Mouse (Mus musculus) midbrain, embryonic 12.5 days (tissue): ENCODE results near the gene Tap1. TPM values are rescaled to one million over a fixed set of nuclear protein-coding genes. Genes with fewer than 3 reads are reported as not detected.

ENCODE experiments used
- ATAC-seq: fragments of 200-750 bp; cut with Nextera tagmentation; 2 replicates; pipeline ENCODE4 v1.8.0; 2017; ENCODE audit warnings: low read depth, moderate TSS enrichment, moderate library complexity; ENCODE audit not compliant: low FRiP score
- H3K27ac ChIP-seq: fragments of 300-500 bp; sonication (generic); replicated peaks from 2 replicates; pipeline ENCODE4 v1.5.1; 2016; ENCODE audit warnings: mild to moderate bottlenecking
- H3K27me3 ChIP-seq: fragments of 300-500 bp; sonication (generic); 2 replicates; pipeline ENCODE4 v1.6.1; 2016; ENCODE audit warnings: mild to moderate bottlenecking
- H3K36me3 ChIP-seq: fragments of 300-500 bp; sonication (generic); 2 replicates; pipeline ENCODE4 v1.6.1; 2016
- H3K4me1 ChIP-seq: fragments of 300-500 bp; sonication (generic); 2 replicates; pipeline ENCODE4 v1.6.1; 2016
- H3K4me2 ChIP-seq: fragments of 300-500 bp; sonication (generic); replicated peaks from 2 replicates; pipeline ENCODE4 v1.6.1; 2016; ENCODE audit warnings: mild to moderate bottlenecking, moderate library complexity
- H3K4me3 ChIP-seq: fragments of 300-500 bp; sonication (generic); 2 replicates; pipeline ENCODE4 v1.5.1; 2016; ENCODE audit warnings: mild to moderate bottlenecking
- H3K9ac ChIP-seq: fragments of 300-500 bp; sonication (generic); replicated peaks from 2 replicates; pipeline ENCODE4 v1.6.1; 2016; ENCODE audit warnings: mild to moderate bottlenecking, moderate library complexity
- H3K9me3 ChIP-seq: fragments of 300-500 bp; sonication (generic); 2 replicates; pipeline ENCODE4 v1.6.1; 2016; ENCODE audit warnings: mild to moderate bottlenecking
- WGBS: fragments of 180-500 bp; shearing (Covaris S2); methylation state at CpG from one replicate; pipeline ENCODE4 v1.1.7; 2016; 5-methylcytosine and 5-hydroxymethylcytosine counted together
- polyA plus RNA-seq: library from polyadenylated mRNA; unstranded; fragments of >200 nt; fragmentation: Nextera tagmentation; extraction: Ambion mirVana; gene quantifications from 2 replicates; pipeline ENCODE4 v1.2.1, GENCODE M21; 2016

Tap1 gene
- polyA plus RNA-seq, 1 experiment from 2014 or later = 1.8 TPM

DNA sequence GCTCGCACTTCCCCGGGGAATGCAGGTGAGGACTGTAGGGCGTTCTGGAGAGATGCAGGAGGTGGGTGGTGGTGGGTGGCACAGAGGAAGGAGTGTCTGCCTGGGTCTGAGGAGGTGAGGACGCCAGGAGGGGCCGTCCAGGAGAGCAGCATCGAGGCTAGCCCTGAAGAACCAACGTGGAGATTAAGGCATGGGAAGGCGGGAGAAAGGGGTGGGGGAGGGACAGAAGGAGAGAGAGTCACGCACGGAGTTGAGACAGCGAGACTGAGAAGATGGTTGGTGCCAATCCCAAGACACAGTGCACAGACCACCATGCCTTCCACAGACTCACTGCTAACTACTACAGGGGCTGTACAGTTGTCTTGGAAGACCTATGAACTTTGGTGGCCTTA, 11.2 kb downstream of the Tap1 start:
- Histone ChIP-seq H3K36me3 (no peaks in the 10 kb centered on the region), H3K9me3 (no peaks in the 10 kb centered on the region), H3K27me3 (peaks cover 92% of the 10 kb centered on the region), H3K4me3 (peak overlapping the region; percentile 36), H3K9ac (no peak overlapping the region), H3K4me2 (peak overlapping the region; percentile 58), H3K4me1 (peaks cover 15% of the 10 kb centered on the region), H3K27ac (no peak overlapping the region)
- no peak for ATAC-seq
- 9% methylated on average over 11 of the region's 11 CpGs for WGBS

DNA sequence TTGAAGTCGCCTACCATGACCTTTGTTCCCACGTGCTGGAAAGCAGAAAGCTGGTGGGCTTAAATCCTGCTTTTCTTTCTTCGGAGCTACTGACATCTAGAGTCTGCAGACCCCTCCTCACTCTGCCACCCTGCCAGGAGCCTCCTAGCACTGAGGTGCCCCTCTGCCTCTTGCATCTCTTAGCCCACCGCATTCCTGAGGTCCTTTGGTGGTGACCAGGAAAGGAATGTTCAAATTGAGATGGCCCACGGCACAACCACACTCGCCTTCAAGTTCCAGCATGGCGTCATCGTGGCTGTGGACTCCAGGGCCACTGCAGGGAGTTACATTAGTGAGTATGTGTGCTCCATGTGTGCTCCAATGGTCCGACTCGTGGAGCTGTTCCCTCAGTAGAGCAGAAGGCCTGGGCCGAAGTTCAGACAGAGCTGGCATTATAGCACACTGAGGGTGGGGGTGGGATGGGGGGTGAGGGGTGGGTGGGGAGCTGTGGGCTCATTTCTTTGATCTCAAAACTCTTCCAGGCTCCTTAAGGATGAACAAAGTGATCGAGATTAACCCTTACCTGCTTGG, 11.8 kb downstream of the Tap1 start:
- Histone ChIP-seq H3K9me3 (no peaks in the 10 kb centered on the region), H3K4me1 (peaks cover 15% of the 10 kb centered on the region), H3K27ac (no peak overlapping the region), H3K36me3 (no peaks in the 10 kb centered on the region), H3K27me3 (peaks cover 92% of the 10 kb centered on the region), H3K4me2 (no peak overlapping the region), H3K4me3 (no peak overlapping the region), H3K9ac (no peak overlapping the region)
- WGBS = 65% methylated on average over 12 of the region's 12 CpGs
- ATAC-seq = no peak

DNA sequence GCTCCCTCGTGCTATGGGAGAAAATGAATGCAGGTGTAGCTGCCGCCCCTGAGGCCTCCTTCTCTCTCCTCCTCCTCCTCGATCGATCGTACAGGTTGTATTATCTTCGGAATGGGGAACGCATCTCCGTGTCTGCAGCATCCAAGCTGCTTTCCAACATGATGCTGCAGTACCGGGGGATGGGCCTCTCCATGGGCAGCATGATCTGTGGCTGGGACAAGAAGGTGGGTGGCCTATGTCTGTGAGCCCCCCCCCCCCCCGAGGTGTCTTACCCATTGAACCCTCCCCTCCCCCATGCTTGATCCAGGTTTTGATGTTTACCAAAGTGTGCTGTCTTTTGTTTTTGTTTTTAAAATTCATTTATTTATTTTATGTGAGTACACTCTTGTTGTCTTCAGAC, 12.7 kb downstream of the Tap1 start:
- Histone ChIP-seq H3K4me1 (peaks cover 19% of the 10 kb centered on the region), H3K36me3 (no peaks in the 10 kb centered on the region), H3K4me2 (no peak overlapping the region), H3K9ac (no peak overlapping the region), H3K27me3 (peaks cover 90% of the 10 kb centered on the region), H3K9me3 (no peaks in the 10 kb centered on the region), H3K27ac (no peak overlapping the region), H3K4me3 (no peak overlapping the region)
- no peak for ATAC-seq
- 81% methylated on average over 10 of the region's 10 CpGs for WGBS

DNA sequence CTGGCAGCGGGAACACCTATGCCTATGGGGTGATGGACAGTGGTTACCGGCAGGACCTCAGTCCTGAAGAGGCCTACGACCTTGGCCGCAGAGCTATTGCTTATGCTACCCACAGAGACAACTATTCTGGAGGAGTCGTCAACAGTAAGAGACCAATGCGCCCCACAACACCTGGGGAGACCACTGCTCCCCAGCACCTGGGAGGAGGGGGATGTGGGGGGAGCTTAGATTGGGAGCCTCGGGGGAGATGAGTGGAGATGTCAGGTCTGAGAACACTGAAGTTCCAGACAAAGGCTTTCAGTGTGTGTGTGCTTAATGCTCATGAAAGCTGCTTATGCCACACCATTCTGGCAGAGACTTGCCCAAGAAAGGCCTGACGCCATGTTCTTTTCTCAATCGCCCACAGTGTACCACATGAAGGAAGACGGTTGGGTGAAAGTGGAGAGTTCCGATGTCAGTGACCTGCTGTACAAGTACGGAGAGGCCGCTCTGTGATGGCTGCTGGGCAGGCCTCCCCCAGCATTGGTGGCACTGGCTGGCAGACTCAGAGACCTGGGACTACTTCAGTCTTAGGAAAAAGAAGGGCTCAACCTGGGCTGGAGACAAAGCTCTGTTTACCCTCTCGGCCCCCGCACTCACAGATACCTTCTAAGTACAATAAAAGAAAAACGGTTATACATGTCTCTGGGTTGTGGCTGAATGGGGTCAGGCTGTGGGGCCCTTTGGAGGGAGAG, 13.6 kb downstream of the Tap1 start:
- Histone ChIP-seq H3K27ac (no peak overlapping the region), H3K27me3 (peaks cover 90% of the 10 kb centered on the region), H3K4me3 (no peak overlapping the region), H3K9ac (no peak overlapping the region), H3K4me2 (no peak overlapping the region), H3K9me3 (no peaks in the 10 kb centered on the region), H3K4me1 (peaks cover 24% of the 10 kb centered on the region), H3K36me3 (no peaks in the 10 kb centered on the region)
- ATAC-seq = no peak
- WGBS = 90% methylated on average over 16 of the region's 16 CpGs

- WGBS = 72% methylated on average over 7 of the region's 7 CpGs
- no peak overlapping the region for H3K27ac ChIP-seq
- H3K4me3 ChIP-seq = no peak overlapping the region
- H3K9me3 ChIP-seq = no peaks in the 10 kb centered on the region
- H3K36me3 ChIP-seq = no peaks in the 10 kb centered on the region
- H3K9ac ChIP-seq = no peak overlapping the region
- H3K27me3 ChIP-seq = peaks cover 90% of the 10 kb centered on the region
- peaks cover 24% of the 10 kb centered on the region for H3K4me1 ChIP-seq
- no peak for ATAC-seq
- no peak overlapping the region for H3K4me2 ChIP-seq
These were observed 14.2 kb downstream of the Tap1 start for GRCm38 (mm10) chr17:34201506-34202055.

DNA sequence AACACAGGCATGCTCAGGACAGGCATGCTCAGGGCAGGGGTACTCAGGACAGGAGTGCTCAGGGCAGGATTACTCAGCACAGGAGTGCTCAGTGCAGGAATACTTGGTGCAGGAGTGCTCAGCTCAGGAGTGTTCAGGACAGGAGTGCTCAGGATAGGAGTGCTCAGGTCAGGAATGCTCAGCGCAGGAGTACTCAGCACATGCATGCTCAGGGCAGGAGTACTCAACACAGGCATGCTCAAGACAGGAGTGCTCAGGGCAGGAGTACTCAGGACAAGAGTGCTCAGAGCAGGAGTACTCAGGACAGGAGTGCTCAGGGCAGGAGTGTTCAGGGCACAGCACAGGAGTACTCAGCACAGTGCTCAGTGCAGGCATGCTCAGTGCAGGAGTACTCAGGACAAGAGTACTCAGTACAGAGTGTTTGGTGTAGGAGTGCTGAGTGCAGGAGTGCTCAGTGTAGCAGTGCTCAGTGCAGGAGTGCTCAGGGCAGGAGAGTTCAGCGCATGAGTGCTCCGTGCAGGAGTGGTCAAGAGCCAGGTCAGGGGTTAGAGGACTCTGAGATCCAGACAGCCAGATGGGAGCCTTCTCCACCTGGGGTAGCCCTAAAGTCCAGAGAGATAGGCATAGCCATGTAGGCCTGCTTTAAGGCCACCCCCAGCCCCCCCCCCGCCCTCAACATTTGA, 15.5 kb downstream of the Tap1 start:
- WGBS = 76% methylated on average over 4 of the region's 4 CpGs
- Histone ChIP-seq H3K4me2 (no peak overlapping the region), H3K9ac (no peak overlapping the region), H3K9me3 (no peaks in the 10 kb centered on the region), H3K4me3 (no peak overlapping the region), H3K4me1 (peaks cover 13% of the 10 kb centered on the region), H3K36me3 (no peaks in the 10 kb centered on the region), H3K27me3 (peaks cover 87% of the 10 kb centered on the region), H3K27ac (no peak overlapping the region)
- no peak for ATAC-seq

GRCm38 (mm10) chr17:34203444-34203843, 16.1 kb downstream of the Tap1 start, which contains the start of gene Tap2:
Tap2 (plus strand) TSS chr17:34203527.
- Histone ChIP-seq H3K4me2 (peak within 1 kb of the TSS; percentile 86), H3K4me3 (peak within 1 kb of the TSS; percentile 56), H3K27me3 (peaks cover 83% of the 10 kb centered on the region), H3K27ac (no peak within 1 kb of the TSS), H3K36me3 (no peaks in the 10 kb centered on the region), H3K9me3 (no peaks in the 10 kb centered on the region), H3K9ac (peak within 1 kb of the TSS; percentile 61), H3K4me1 (peaks cover 10% of the 10 kb centered on the region)
- ATAC-seq = no peak
- 62% methylated on average over 5 of the region's 5 CpGs for WGBS

DNA sequence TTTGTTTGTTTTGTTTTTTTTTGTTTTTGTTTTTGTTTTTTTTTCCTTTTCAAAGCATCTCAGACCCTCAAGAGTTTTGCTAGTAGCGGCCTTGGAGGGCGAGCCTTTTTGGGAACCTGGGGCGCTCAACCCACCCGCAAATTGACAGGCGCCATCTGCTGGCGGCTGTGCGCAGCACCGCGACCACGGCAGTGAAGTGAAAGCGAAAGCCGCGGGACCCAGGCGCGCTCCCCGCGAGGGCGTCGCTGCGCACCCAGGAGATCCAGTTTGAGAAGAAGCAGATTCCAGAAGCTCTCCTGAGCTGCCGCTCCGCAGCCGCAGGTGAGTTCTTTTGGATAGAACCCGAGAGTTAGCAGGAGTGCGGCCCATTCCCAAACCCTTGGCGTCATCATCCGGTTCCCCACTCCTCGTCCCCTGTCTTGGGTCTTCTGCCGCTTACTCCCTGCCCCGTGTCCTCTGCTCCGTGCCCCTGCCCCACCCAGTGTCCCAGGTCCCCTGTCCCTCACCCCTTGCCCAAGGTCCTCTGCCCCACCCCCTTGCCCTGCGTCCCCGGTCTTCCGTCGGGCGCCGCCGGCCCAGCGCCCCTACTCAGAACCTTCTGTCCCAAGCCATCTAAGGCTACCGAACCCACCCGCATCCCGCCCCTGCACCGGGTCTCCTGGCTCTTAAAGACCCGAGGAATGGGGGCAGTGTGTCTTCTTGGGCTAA, 17.1 kb downstream of the Tap1 start:
- no peak for ATAC-seq
- H3K9me3 ChIP-seq = no peaks in the 10 kb centered on the region
- H3K9ac ChIP-seq = peak overlapping the region; percentile 61
- under 1% methylated on average over 44 of the region's 44 CpGs for WGBS
- H3K27ac ChIP-seq = no peak overlapping the region
- H3K27me3 ChIP-seq = peaks cover 80% of the 10 kb centered on the region
- H3K36me3 ChIP-seq = no peaks in the 10 kb centered on the region
- H3K4me1 ChIP-seq = peaks cover 10% of the 10 kb centered on the region
- H3K4me3 ChIP-seq = peak overlapping the region; percentile 56
- peak overlapping the region; percentile 86 for H3K4me2 ChIP-seq

GRCm38 (mm10) chr17:34205021-34205745, 17.8 kb downstream of the Tap1 start:
- Histone ChIP-seq H3K4me3 (peak overlapping the region; percentile 56), H3K9ac (peak overlapping the region; percentile 61), H3K27me3 (peaks cover 79% of the 10 kb centered on the region), H3K36me3 (no peaks in the 10 kb centered on the region), H3K27ac (no peak overlapping the region), H3K4me2 (peak overlapping the region; percentile 86), H3K9me3 (0 out of 2 replicates have a peak, but pooled peaks cover 2% of the 10 kb centered on the region), H3K4me1 (peaks cover 10% of the 10 kb centered on the region)
- WGBS = 13% methylated on average over 18 of the region's 18 CpGs
- ATAC-seq = no peak

DNA sequence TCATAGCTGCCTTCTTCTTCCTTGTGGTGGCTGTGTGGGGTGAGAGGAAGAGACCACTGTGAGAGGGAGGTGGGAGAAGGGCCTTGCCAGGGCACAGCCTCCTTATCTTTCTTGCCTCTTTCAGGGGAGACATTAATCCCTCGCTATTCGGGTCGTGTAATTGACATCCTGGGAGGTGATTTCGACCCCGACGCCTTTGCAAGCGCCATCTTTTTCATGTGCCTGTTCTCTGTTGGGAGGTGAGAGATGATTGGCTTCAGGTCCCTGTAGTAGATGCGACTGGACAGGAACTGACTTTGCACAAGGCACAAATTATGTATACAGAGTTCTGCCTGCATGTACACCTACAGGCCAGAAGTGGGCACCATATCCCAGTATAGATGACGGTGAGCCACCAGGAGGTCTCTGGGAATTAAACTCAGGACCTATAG, 18.4 kb downstream of the Tap1 start:
- 13% methylated on average over 9 of the region's 9 CpGs for WGBS
- Histone ChIP-seq H3K27me3 (peaks cover 79% of the 10 kb centered on the region), H3K4me3 (0 out of 2 replicates have a peak overlapping the region, but pooled peaks have one; percentile 56)

DNA sequence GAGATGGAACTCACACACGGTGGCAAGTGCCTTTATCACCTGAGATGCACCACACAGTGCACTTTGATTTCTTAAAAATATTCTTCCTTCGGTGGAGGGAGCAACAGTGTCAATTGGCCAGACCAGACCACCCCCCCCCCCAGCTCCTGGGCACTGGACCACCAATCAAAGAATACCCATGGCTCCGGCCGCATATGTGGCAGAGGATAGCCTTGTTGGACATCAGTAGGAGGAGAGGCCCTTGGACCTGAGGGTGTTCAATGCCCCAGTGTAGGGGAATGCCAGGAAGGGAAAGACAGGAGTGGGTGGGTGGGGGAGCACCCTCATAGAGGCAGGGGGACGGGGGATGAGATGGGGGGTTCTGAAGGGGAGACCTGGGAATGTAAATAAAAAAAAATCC, 19.4 kb downstream of the Tap1 start:
- WGBS = 85% methylated on average over 5 of the region's 5 CpGs
- Histone ChIP-seq H3K4me1 (peaks cover 10% of the 10 kb centered on the region), H3K27ac (no peak overlapping the region), H3K4me2 (no peak overlapping the region), H3K27me3 (peaks cover 79% of the 10 kb centered on the region), H3K9ac (no peak overlapping the region), H3K4me3 (no peak overlapping the region), H3K9me3 (0 out of 2 replicates have a peak, but pooled peaks cover 2% of the 10 kb centered on the region), H3K36me3 (no peaks in the 10 kb centered on the region)
- ATAC-seq = no peak

More for the DNA sequence above, 18.4 kb downstream of the Tap1 start:
- Histone ChIP-seq H3K4me2 (no peak overlapping the region), H3K9me3 (0 out of 2 replicates have a peak, but pooled peaks cover 2% of the 10 kb centered on the region), H3K27ac (no peak overlapping the region), H3K9ac (no peak overlapping the region), H3K4me1 (peaks cover 10% of the 10 kb centered on the region), H3K36me3 (no peaks in the 10 kb centered on the region)
- ATAC-seq = no peak
